Mouse (Mus musculus) heart, embryonic 12.5 days (tissue): ENCODE data around the gene 4931409K22Rik. TPM values are rescaled to one million over a fixed set of nuclear protein-coding genes. Genes with fewer than 3 reads are reported as not detected.

Source experiments
- microRNA counts: library from miRNA; unstranded; fragments of <30 nt; microRNA quantifications from one replicate; lab custom pipeline; 2017
- microRNA-seq: library from miRNA; unstranded; fragments of <30 nt; microRNA quantifications from one replicate; pipeline ENCODE4, GENCODE M21; 2017
- polyA plus RNA-seq: library from polyadenylated mRNA; unstranded; fragments of >200 nt; fragmentation: Nextera tagmentation; extraction: Ambion mirVana; gene quantifications from 2 replicates; pipeline ENCODE4 v1.2.1, GENCODE M21; 2016

Gene 4931409K22Rik
- polyA plus RNA-seq, 1 experiment from 2014 or later, result not detected

MicroRNAs encoded within 50 kb of the gene (microRNA counts, 519-probe panel; counts per million panel counts)
- microRNA mmu-miR-671-3p (lab: Ali Mortazavi, UCI) (not detected), microRNA mmu-miR-671-5p (lab: Ali Mortazavi, UCI) (not detected)

Small RNA genes within 50 kb of the gene (microRNA-seq; reads per million reads assigned to microRNA genes)
- gene Mir671, result 477 reads per million, percentile 72 among the genes with 10 or more reads in this experiment

Other genes with a start within 250 kb of the 4931409K22Rik start
- gene Kcnh2, start 205.2 kb downstream of the 4931409K22Rik start, polyA plus RNA-seq, result 38.2 and 40.5 TPM in 2 replicates
- gene Nos3, start 192.0 kb downstream of the 4931409K22Rik start, polyA plus RNA-seq, result 45.9 and 46.9 TPM in 2 replicates
- gene Atg9b, start 164.7 kb downstream of the 4931409K22Rik start, polyA plus RNA-seq, result 1.4 and 2.6 TPM in 2 replicates
- gene Abcb8, start 163.1 kb downstream of the 4931409K22Rik start, polyA plus RNA-seq, result 52.7 and 57.4 TPM in 2 replicates
- gene Asic3, start 143.4 kb downstream of the 4931409K22Rik start, polyA plus RNA-seq, result 0.09 and 0.19 TPM in 2 replicates
- gene Cdk5, start 133.3 kb downstream of the 4931409K22Rik start, polyA plus RNA-seq, result 32.0 and 35.9 TPM in 2 replicates
- gene Slc4a2, start 133.0 kb downstream of the 4931409K22Rik start, polyA plus RNA-seq, result 31.1 and 39.4 TPM in 2 replicates
- gene Fastk, start 111.5 kb downstream of the 4931409K22Rik start, polyA plus RNA-seq, result 172 and 175 TPM in 2 replicates
- 18.9 and 19.7 TPM in 2 replicates for gene Tmub1, start 109.0 kb downstream of the 4931409K22Rik start, polyA plus RNA-seq
- 34.9 and 35.2 TPM in 2 replicates for gene Agap3, start 104.6 kb downstream of the 4931409K22Rik start, polyA plus RNA-seq
- gene Gbx1, start 29.6 kb downstream of the 4931409K22Rik start, polyA plus RNA-seq, result not detected in 2 replicates
- 3.7 and 4.7 TPM in 2 replicates for gene Asb10, start 15.8 kb downstream of the 4931409K22Rik start, polyA plus RNA-seq
- gene Abcf2, start 20.7 kb upstream of the 4931409K22Rik start, polyA plus RNA-seq, result 79.0 and 80.6 TPM in 2 replicates
- gene Chpf2, start 29.9 kb upstream of the 4931409K22Rik start, polyA plus RNA-seq, result 20.1 and 22.8 TPM in 2 replicates
- 86.4 and 90.3 TPM in 2 replicates for gene Smarcd3, start 67.6 kb upstream of the 4931409K22Rik start, polyA plus RNA-seq
- gene Nub1, start 128.7 kb upstream of the 4931409K22Rik start, polyA plus RNA-seq, result 29.5 and 31.9 TPM in 2 replicates
- 7.9 and 9.3 TPM in 2 replicates for gene Wdr86, start 173.9 kb upstream of the 4931409K22Rik start, polyA plus RNA-seq
- 0.51 and 2.7 TPM in 2 replicates for gene Crygn, start 201.2 kb upstream of the 4931409K22Rik start, polyA plus RNA-seq